Mouse (Mus musculus) left cerebral cortex, postnatal 10 days (tissue): Measurements from ENCODE around the gene Phf24. TPM values are rescaled to one million over a fixed set of nuclear protein-coding genes. Genes with fewer than 3 reads are reported as not detected.
"Not testable (repeated sequence)": the region's sequence is repeated elsewhere in the genome, so short reads cannot be mapped to it uniquely, and the experiment has no call there.

Experiments
- DNase-seq, 2 experiments: peaks; one replicate each; pipeline ENCODE4 v3.0.0; 2021 to 2022; ENCODE audit warnings: low spot score in 2 of 2, mixed read lengths in 1 of 2; ENCODE audit errors: extremely low spot score in 1 of 2
- intact Hi-C: fragments of 180-260 bp; cut with DNase I; formaldehyde crosslinking; loops from one replicate; pipeline ENCODE4 v1.15.1; 2025
- total RNA-seq, 2 experiments: library from RNA; stranded (reverse); gene quantifications; 2 replicates each; pipeline ENCODE4 v1.2.3; 2021

Gene Phf24
- total RNA-seq, 2 experiments from 2014 or later, result 283 to 300 TPM

- DNase-seq, result peak in 1 of 2 experiments; percentile 71
- intact Hi-C loops, result no loop called here
Measured at GRCm38 (mm10) chr4:42965039-42965719, 48.7 kb downstream of the Phf24 start.

- DNase-seq, result no peak
- intact Hi-C loops, result no loop called here
Measured at GRCm38 (mm10) chr4:42969304-42969703, 52.8 kb downstream of the Phf24 start, which contains the start of gene 1700022I11Rik. Gene 1700022I11Rik, plus strand, starts transcription at chr4:42969604.

DNA sequence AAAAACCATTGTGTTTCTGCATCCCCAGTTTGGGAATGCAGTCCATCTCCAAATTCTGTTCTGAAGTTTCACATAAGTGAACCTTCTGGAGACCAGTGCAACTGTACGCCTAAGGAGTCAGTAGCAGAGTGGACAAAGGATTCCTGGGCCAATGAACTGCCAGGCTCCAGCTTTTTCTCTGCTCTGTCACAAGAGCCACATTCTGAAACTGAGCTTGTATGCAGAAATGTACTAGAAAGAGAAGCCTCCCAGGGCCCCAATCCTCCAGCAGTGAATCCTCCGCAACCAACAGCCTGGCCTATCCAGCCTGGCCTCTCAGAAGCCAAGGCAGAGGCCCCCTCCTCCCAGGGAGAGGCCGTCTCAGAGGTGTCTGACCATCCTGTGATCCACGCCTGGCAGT, 56.5 kb downstream of the Phf24 start:
- no peak for DNase-seq
- intact Hi-C loops, result no loop called here

GRCm38 (mm10) chr4:42973868-42974267, 57.4 kb downstream of the Phf24 start:
- intact Hi-C loops, result no loop called here
- DNase-seq, result no peak

- intact Hi-C loops, result no loop called here
- no peak for DNase-seq
Measured at GRCm38 (mm10) chr4:42978062-42978461, 61.6 kb downstream of the Phf24 start.

DNA sequence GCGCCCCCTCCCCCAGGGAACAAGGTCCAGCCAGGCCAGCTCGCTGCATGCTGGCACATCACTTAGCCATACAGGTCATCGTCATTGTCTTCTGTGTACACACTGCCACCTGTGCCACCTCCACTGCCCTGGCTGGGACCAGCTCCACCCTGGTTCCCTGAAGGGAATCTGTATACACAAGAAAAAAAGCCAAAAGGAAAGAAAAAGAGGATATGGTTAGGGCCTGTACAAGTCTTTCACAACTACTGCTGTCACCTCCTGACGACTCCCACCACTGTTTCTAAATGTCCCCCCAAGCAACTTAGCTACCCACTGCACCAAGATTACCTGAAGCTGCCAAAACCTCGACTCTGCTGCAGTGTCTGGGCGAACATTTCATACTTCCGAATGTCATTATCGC, 64.0 kb downstream of the Phf24 start:
- DNase-seq, intact Hi-C loops: not testable (repeated sequence)

GRCm38 (mm10) chr4:42988296-42988695, 71.8 kb downstream of the Phf24 start:
- no peak for DNase-seq
- intact Hi-C loops, result no loop called here

Other genes with a start within 250 kb of the Phf24 start
- gene 4930578G10Rik, start 181.1 kb upstream of the Phf24 start, total RNA-seq, result 1 to 10 TPM; 1.3 to 2.6 TPM
- 1 to 10 TPM in 1 of 2 experiments, under 1 TPM in 1; 0.90 to 1.2 TPM for gene Ccl19, start 160.1 kb upstream of the Phf24 start, total RNA-seq
- not detected for gene Ccl21a, start 142.7 kb upstream of the Phf24 start, total RNA-seq
- gene Fam205a1, start 62.8 kb upstream of the Phf24 start, total RNA-seq, result under 1 TPM in 1 of 2 experiments, not detected in 1; 0.34 TPM
- gene Gm12394, start 59.9 kb upstream of the Phf24 start, total RNA-seq, result 1 to 10 TPM; 2.4 to 2.5 TPM
- 1 to 10 TPM; 1.2 to 1.4 TPM for gene Fam205c, start 42.4 kb upstream of the Phf24 start, total RNA-seq
- gene Dnajb5, start 33.2 kb downstream of the Phf24 start, total RNA-seq, result 100 to 1,000 TPM; 179 to 193 TPM
- not detected for gene 1700022I11Rik, start 52.9 kb downstream of the Phf24 start, total RNA-seq
- gene Vcp, start 83.8 kb downstream of the Phf24 start, total RNA-seq, result 100 to 1,000 TPM; 270 to 280 TPM
- gene Fancg, start 93.8 kb downstream of the Phf24 start, total RNA-seq, result 10 to 100 TPM in 1 of 2 experiments, 1 to 10 TPM in 1; 8.4 to 10.8 TPM
- gene Pigo, start 109.2 kb downstream of the Phf24 start, total RNA-seq, result 10 to 100 TPM; 24.3 to 32.6 TPM
- gene Stoml2, start 115.0 kb downstream of the Phf24 start, total RNA-seq, result 100 to 1,000 TPM; 102 to 114 TPM
- gene Fam214b, start 129.6 kb downstream of the Phf24 start, total RNA-seq, result 10 to 100 TPM; 38.1 to 39.5 TPM
- gene Unc13b, start 142.3 kb downstream of the Phf24 start, total RNA-seq, result 10 to 100 TPM; 61.0 to 65.4 TPM